Mouse (Mus musculus) hindbrain, embryonic 13.5 days (tissue): ENCODE results near the gene Pogk. TPM values are rescaled to one million over a fixed set of nuclear protein-coding genes. Genes with fewer than 3 reads are reported as not detected.
A peak's percentile ranks its signal among the peaks of the same experiment; 100 is the strongest.

Source experiments
- ATAC-seq: fragments of 200-750 bp; cut with Nextera tagmentation; 2 replicates; pipeline ENCODE4 v1.8.0; 2017; ENCODE audit warnings: moderate TSS enrichment; ENCODE audit not compliant: low FRiP score
- H3K27ac ChIP-seq: fragments of 300-500 bp; sonication (generic); 2 replicates; pipeline ENCODE4 v1.5.1; 2015; ENCODE audit warnings: inconsistent platforms, mild to moderate bottlenecking, moderate library complexity
- H3K27me3 ChIP-seq: fragments of 300-500 bp; sonication (generic); 2 replicates; pipeline ENCODE4 v1.6.1; 2015; ENCODE audit warnings: mild to moderate bottlenecking, inconsistent platforms
- H3K36me3 ChIP-seq: fragments of 300-500 bp; sonication (generic); 2 replicates; pipeline ENCODE4 v1.6.1; 2015; ENCODE audit warnings: mild to moderate bottlenecking, inconsistent platforms
- H3K4me1 ChIP-seq: fragments of 300-500 bp; sonication (generic); replicated peaks from 2 replicates; pipeline ENCODE4 v1.6.1; 2015; ENCODE audit warnings: inconsistent platforms
- H3K4me2 ChIP-seq: fragments of 300-500 bp; sonication (generic); 2 replicates; pipeline ENCODE4 v1.6.1; 2015; ENCODE audit warnings: inconsistent platforms, mild to moderate bottlenecking, moderate library complexity
- H3K4me3 ChIP-seq: fragments of 300-500 bp; sonication (generic); 2 replicates; pipeline ENCODE4 v1.5.1; 2015; ENCODE audit warnings: mild to moderate bottlenecking, inconsistent platforms
- H3K9ac ChIP-seq: fragments of 300-500 bp; sonication (generic); 2 replicates; pipeline ENCODE4 v1.6.1; 2015; ENCODE audit warnings: mild to moderate bottlenecking, inconsistent platforms
- H3K9me3 ChIP-seq: fragments of 300-500 bp; sonication (generic); 2 replicates; pipeline ENCODE4 v1.6.1; 2016; ENCODE audit warnings: inconsistent platforms
- WGBS: fragments of 180-500 bp; shearing (Covaris S2); methylation state at CpG from one replicate; pipeline ENCODE4 v1.1.7; 2015; 5-methylcytosine and 5-hydroxymethylcytosine counted together
- polyA plus RNA-seq: library from polyadenylated mRNA; unstranded; fragments of >200 nt; fragmentation: Nextera tagmentation; extraction: Ambion mirVana; gene quantifications from 2 replicates; pipeline ENCODE4 v1.2.1, GENCODE M21; 2015

Gene Pogk
- 38.8 and 41.7 TPM in 2 replicates for polyA plus RNA-seq

GRCm38 (mm10) chr1:166409701-166410220 lies at the start of gene Pogk:
Gene Pogk, minus strand, starts transcription at chr1:166409863.
- Histone ChIP-seq H3K27me3 (no peaks in the 10 kb centered on the region), H3K4me3 (peak within 1 kb of the TSS; percentile 77), H3K4me1 (peaks cover 31% of the 10 kb centered on the region), H3K27ac (peak within 1 kb of the TSS; percentile 89), H3K9me3 (peaks cover 5% of the 10 kb centered on the region; the same call in 1 of the 2 replicates), H3K4me2 (peak within 1 kb of the TSS; percentile 84), H3K36me3 (peaks cover 31% of the 10 kb centered on the region), H3K9ac (peak within 1 kb of the TSS; percentile 96)
- ATAC-seq = peak; percentile 96
- 6% methylated on average over 44 of the region's 49 CpGs for WGBS

- H3K4me1 ChIP-seq = no peaks in the 10 kb centered on the region
- no peak overlapping the region for H3K9ac ChIP-seq
- no peaks in the 10 kb centered on the region for H3K36me3 ChIP-seq
- 91% methylated on average over 3 of the region's 3 CpGs for WGBS
- no peak overlapping the region for H3K4me3 ChIP-seq
- no peaks in the 10 kb centered on the region for H3K27me3 ChIP-seq
- no peak overlapping the region for H3K4me2 ChIP-seq
- no peak overlapping the region for H3K27ac ChIP-seq
- H3K9me3 ChIP-seq = no peaks in the 10 kb centered on the region
- no peak for ATAC-seq
Measured at GRCm38 (mm10) chr1:166441992-166442391, 32.3 kb upstream of the Pogk start.

- Histone ChIP-seq H3K4me2 (no peak overlapping the region), H3K9ac (no peak overlapping the region), H3K4me1 (no peaks in the 10 kb centered on the region), H3K27me3 (no peaks in the 10 kb centered on the region), H3K36me3 (no peaks in the 10 kb centered on the region), H3K4me3 (no peak overlapping the region), H3K27ac (no peak overlapping the region), H3K9me3 (no peaks in the 10 kb centered on the region)
- ATAC-seq = no peak
- 72% methylated on average over 6 of the region's 6 CpGs for WGBS
Measured at GRCm38 (mm10) chr1:166439426-166439825, 29.8 kb upstream of the Pogk start.

- Histone ChIP-seq H3K9ac (no peak overlapping the region), H3K27ac (no peak overlapping the region)
- WGBS = 71% methylated on average over 10 of the region's 10 CpGs
Measured at GRCm38 (mm10) chr1:166429809-166430431, 20.3 kb upstream of the Pogk start.

GRCm38 (mm10) chr1:166429053-166429452 lies 19.4 kb upstream of the Pogk start:
- ATAC-seq = 0 out of 2 replicates have a peak, but pooled peaks have one; percentile 49

More at GRCm38 (mm10) chr1:166429809-166430431, 20.3 kb upstream of the Pogk start:
- H3K4me1 ChIP-seq = no peaks in the 10 kb centered on the region
- ATAC-seq = peak; percentile 24; the same call in 1 of the 2 replicates
- no peak overlapping the region for H3K4me2 ChIP-seq
- H3K9me3 ChIP-seq = no peaks in the 10 kb centered on the region
- no peaks in the 10 kb centered on the region for H3K27me3 ChIP-seq
- H3K36me3 ChIP-seq = no peaks in the 10 kb centered on the region
- H3K4me3 ChIP-seq = no peak overlapping the region

GRCm38 (mm10) chr1:166412266-166412665 lies 2.6 kb upstream of the Pogk start:
- no peak for ATAC-seq
- Histone ChIP-seq H3K27me3 (no peaks in the 10 kb centered on the region), H3K9me3 (peaks cover 5% of the 10 kb centered on the region; the same call in 1 of the 2 replicates), H3K4me1 (peaks cover 22% of the 10 kb centered on the region), H3K36me3 (peaks cover 8% of the 10 kb centered on the region), H3K9ac (no peak overlapping the region), H3K4me3 (no peak overlapping the region), H3K4me2 (no peak overlapping the region), H3K27ac (no peak overlapping the region)
- WGBS = 92% methylated on average over 3 of the region's 3 CpGs

More at GRCm38 (mm10) chr1:166429053-166429452, 19.4 kb upstream of the Pogk start:
- H3K36me3 ChIP-seq = no peaks in the 10 kb centered on the region
- 71% methylated on average over 3 of the region's 3 CpGs for WGBS
- H3K9ac ChIP-seq = no peak overlapping the region
- H3K9me3 ChIP-seq = no peaks in the 10 kb centered on the region
- no peak overlapping the region for H3K4me3 ChIP-seq
- no peak overlapping the region for H3K4me2 ChIP-seq
- H3K27me3 ChIP-seq = no peaks in the 10 kb centered on the region
- H3K27ac ChIP-seq = no peak overlapping the region
- H3K4me1 ChIP-seq = no peaks in the 10 kb centered on the region

GRCm38 (mm10) chr1:166411541-166411940 lies 1.9 kb upstream of the Pogk start:
- WGBS = 95% methylated on average over 1 of the region's 1 CpGs

GRCm38 (mm10) chr1:166409177-166409700 lies 424 bp downstream of the Pogk start:
- ATAC-seq = peak; percentile 82
- peaks cover 5% of the 10 kb centered on the region; the same call in 1 of the 2 replicates for H3K9me3 ChIP-seq
- peak overlapping the region; percentile 89 for H3K27ac ChIP-seq
- H3K27me3 ChIP-seq = no peaks in the 10 kb centered on the region
- peak overlapping the region; percentile 77 for H3K4me3 ChIP-seq
- WGBS = under 1% methylated on average over 41 of the region's 45 CpGs
- peaks cover 31% of the 10 kb centered on the region for H3K4me1 ChIP-seq
- H3K4me2 ChIP-seq = peak overlapping the region; percentile 84
- H3K36me3 ChIP-seq = peaks cover 36% of the 10 kb centered on the region
- peak overlapping the region; percentile 96 for H3K9ac ChIP-seq

More at GRCm38 (mm10) chr1:166411541-166411940, 1.9 kb upstream of the Pogk start:
- no peak overlapping the region for H3K4me3 ChIP-seq
- H3K36me3 ChIP-seq = peaks cover 14% of the 10 kb centered on the region
- ATAC-seq = no peak
- no peak overlapping the region for H3K9ac ChIP-seq
- no peak overlapping the region for H3K27ac ChIP-seq
- H3K4me2 ChIP-seq = no peak overlapping the region
- H3K4me1 ChIP-seq = peaks cover 26% of the 10 kb centered on the region
- H3K27me3 ChIP-seq = no peaks in the 10 kb centered on the region
- peaks cover 5% of the 10 kb centered on the region; the same call in 1 of the 2 replicates for H3K9me3 ChIP-seq

- 91% methylated on average over 3 of the region's 3 CpGs for WGBS
Measured at GRCm38 (mm10) chr1:166403846-166404245, 5.8 kb downstream of the Pogk start.

GRCm38 (mm10) chr1:166402003-166402402 lies 7.7 kb downstream of the Pogk start:
- peak; percentile 40 for ATAC-seq
- Histone ChIP-seq H3K4me3 (no peak overlapping the region), H3K36me3 (peaks cover 94% of the 10 kb centered on the region), H3K9ac (no peak overlapping the region), H3K9me3 (no peaks in the 10 kb centered on the region), H3K4me1 (peaks cover 27% of the 10 kb centered on the region), H3K4me2 (no peak overlapping the region), H3K27me3 (no peaks in the 10 kb centered on the region), H3K27ac (no peak overlapping the region)
- WGBS = 67% methylated on average over 4 of the region's 4 CpGs

More at GRCm38 (mm10) chr1:166403846-166404245, 5.8 kb downstream of the Pogk start:
- H3K36me3 ChIP-seq = peaks cover 86% of the 10 kb centered on the region
- ATAC-seq = no peak
- no peaks in the 10 kb centered on the region for H3K9me3 ChIP-seq
- H3K4me2 ChIP-seq = no peak overlapping the region
- H3K4me1 ChIP-seq = peaks cover 42% of the 10 kb centered on the region
- no peak overlapping the region for H3K4me3 ChIP-seq
- H3K27me3 ChIP-seq = no peaks in the 10 kb centered on the region
- H3K27ac ChIP-seq = no peak overlapping the region
- no peak overlapping the region for H3K9ac ChIP-seq

- no peak overlapping the region for H3K9ac ChIP-seq
- no peaks in the 10 kb centered on the region for H3K9me3 ChIP-seq
- H3K27ac ChIP-seq = peak overlapping the region; percentile 44; the same call in 1 of the 2 replicates
- H3K4me3 ChIP-seq = no peak overlapping the region
- H3K27me3 ChIP-seq = no peaks in the 10 kb centered on the region
- no peak overlapping the region for H3K4me2 ChIP-seq
- no peak for ATAC-seq
- peaks cover 94% of the 10 kb centered on the region for H3K36me3 ChIP-seq
- H3K4me1 ChIP-seq = peaks cover 25% of the 10 kb centered on the region
Measured at GRCm38 (mm10) chr1:166401455-166401854, 8.2 kb downstream of the Pogk start.

GRCm38 (mm10) chr1:166396381-166396780 lies 13.3 kb downstream of the Pogk start:
- Histone ChIP-seq H3K9me3 (no peaks in the 10 kb centered on the region), H3K36me3 (peaks cover 97% of the 10 kb centered on the region), H3K4me3 (no peak overlapping the region), H3K4me2 (no peak overlapping the region), H3K9ac (no peak overlapping the region), H3K27me3 (no peaks in the 10 kb centered on the region), H3K4me1 (peaks cover 8% of the 10 kb centered on the region), H3K27ac (no peak overlapping the region)
- WGBS = 95% methylated on average over 6 of the region's 6 CpGs
- ATAC-seq = no peak
